Mouse (Mus musculus) neural tube, embryonic 13.5 days (tissue): ENCODE measurements around the gene Sppl3. TPM values are rescaled to one million over a fixed set of nuclear protein-coding genes. Genes with fewer than 3 reads are reported as not detected.

Source experiments
- ATAC-seq: fragments of 200-750 bp; cut with Nextera tagmentation; 2 replicates; pipeline ENCODE4 v1.8.0; 2017; ENCODE audit warnings: low read depth, mild to moderate bottlenecking, moderate TSS enrichment, moderate library complexity
- H3K27ac ChIP-seq: fragments of 300-500 bp; sonication (generic); replicated peaks from 2 replicates; pipeline ENCODE4 v1.5.1; 2015; ENCODE audit warnings: moderate library complexity, mild to moderate bottlenecking, inconsistent platforms
- H3K27me3 ChIP-seq: fragments of 300-500 bp; sonication (generic); 2 replicates; pipeline ENCODE4 v1.6.1; 2015; ENCODE audit warnings: mild to moderate bottlenecking, inconsistent platforms
- H3K36me3 ChIP-seq: fragments of 300-500 bp; sonication (generic); 2 replicates; pipeline ENCODE4 v1.6.1; 2015; ENCODE audit warnings: mild to moderate bottlenecking, inconsistent platforms
- H3K4me1 ChIP-seq: fragments of 300-500 bp; sonication (generic); replicated peaks from 2 replicates; pipeline ENCODE4 v1.6.1; 2015; ENCODE audit warnings: inconsistent platforms
- H3K4me2 ChIP-seq: fragments of 300-500 bp; sonication (generic); 2 replicates; pipeline ENCODE4 v1.6.1; 2015; ENCODE audit warnings: inconsistent platforms, mild to moderate bottlenecking, moderate library complexity
- H3K4me3 ChIP-seq: fragments of 300-500 bp; sonication (generic); 2 replicates; pipeline ENCODE4 v1.5.1; 2015; ENCODE audit warnings: mild to moderate bottlenecking, inconsistent platforms
- H3K9ac ChIP-seq: fragments of 300-500 bp; sonication (generic); 2 replicates; pipeline ENCODE4 v1.6.1; 2015; ENCODE audit warnings: moderate library complexity, mild to moderate bottlenecking, inconsistent platforms
- H3K9me3 ChIP-seq: fragments of 300-500 bp; sonication (generic); 2 replicates; pipeline ENCODE4 v1.6.1; 2016; ENCODE audit warnings: inconsistent platforms
- WGBS: fragments of 180-500 bp; shearing (Covaris S2); methylation state at CpG from one replicate; pipeline ENCODE4 v1.1.7; 2015; 5-methylcytosine and 5-hydroxymethylcytosine counted together
- polyA plus RNA-seq: library from polyadenylated mRNA; unstranded; fragments of >200 nt; fragmentation: Nextera tagmentation; extraction: Ambion mirVana; gene quantifications from 2 replicates; pipeline ENCODE4 v1.2.1, GENCODE M21; 2015

Sppl3 gene
- polyA plus RNA-seq, 1 experiment from 2014 or later, result 21.3 TPM

DNA sequence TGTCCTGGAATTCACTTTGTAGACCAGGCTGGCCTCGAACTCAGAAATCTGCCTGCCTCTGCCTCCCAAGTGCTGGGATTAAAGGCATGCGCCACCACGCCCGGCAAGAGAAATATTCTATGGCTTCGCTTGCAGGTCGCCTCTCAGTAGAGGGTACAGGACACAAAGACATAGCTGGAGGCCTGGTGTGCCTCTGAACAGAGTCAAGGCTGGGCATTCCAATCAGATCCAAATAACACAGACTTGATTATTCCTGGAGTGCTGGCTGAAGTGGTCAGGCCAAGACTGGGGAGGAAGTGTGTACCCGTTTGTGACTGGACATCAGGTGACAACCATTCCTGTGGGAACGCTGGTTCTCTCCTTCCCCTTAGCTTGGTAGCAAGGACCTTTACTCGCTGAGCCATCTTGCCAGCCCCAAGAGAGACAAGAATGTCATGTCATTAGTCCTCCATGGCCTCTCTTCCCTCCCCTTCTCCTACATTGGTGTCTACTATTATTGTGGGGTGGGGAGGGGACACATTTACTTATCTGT, 131.3 kb downstream of the Sppl3 start:
- ATAC-seq, result no peak
- WGBS, result 86% methylated on average over 9 of the region's 9 CpGs
- Histone ChIP-seq H3K4me2 (no peak overlapping the region), H3K27me3 (no peaks in the 10 kb centered on the region), H3K9ac (no peak overlapping the region), H3K4me3 (no peak overlapping the region), H3K9me3 (no peaks in the 10 kb centered on the region), H3K36me3 (peaks cover 41% of the 10 kb centered on the region), H3K4me1 (no peaks in the 10 kb centered on the region), H3K27ac (no peak overlapping the region)

GRCm38 (mm10) chr5:115143552-115143951, 132.6 kb downstream of the Sppl3 start:
- Histone ChIP-seq H3K36me3 (peaks cover 54% of the 10 kb centered on the region), H3K4me3 (no peak overlapping the region), H3K9me3 (no peaks in the 10 kb centered on the region), H3K27ac (no peak overlapping the region), H3K4me1 (no peaks in the 10 kb centered on the region), H3K27me3 (no peaks in the 10 kb centered on the region), H3K4me2 (no peak overlapping the region), H3K9ac (no peak overlapping the region; the same call in 1 of the 2 replicates)
- WGBS, result 85% methylated on average over 10 of the region's 10 CpGs
- ATAC-seq, result no peak

DNA sequence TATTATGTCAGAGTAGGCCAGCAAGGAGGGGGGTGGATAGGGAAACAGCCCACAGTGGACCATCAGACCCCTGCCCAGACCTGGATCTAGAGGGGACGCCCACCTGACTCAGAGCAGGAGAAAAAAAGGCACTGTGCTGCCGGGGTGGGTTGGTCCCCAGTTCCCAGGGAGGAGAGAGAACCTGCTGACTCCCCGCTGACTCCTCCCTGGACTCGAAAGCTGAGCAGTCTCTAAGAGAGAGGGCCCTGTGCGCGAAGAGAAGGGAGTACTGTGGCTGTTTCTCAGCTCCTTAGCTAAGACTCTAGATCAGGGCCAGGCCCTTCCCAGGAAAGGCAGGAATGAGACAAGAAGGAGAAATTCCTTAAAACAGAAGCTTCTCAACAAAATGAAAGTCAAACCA, 133.5 kb downstream of the Sppl3 start:
- WGBS, result 79% methylated on average over 6 of the region's 6 CpGs
- Histone ChIP-seq H3K4me3 (no peak overlapping the region), H3K4me2 (no peak overlapping the region), H3K27me3 (no peaks in the 10 kb centered on the region), H3K9ac (no peak overlapping the region), H3K4me1 (no peaks in the 10 kb centered on the region), H3K9me3 (no peaks in the 10 kb centered on the region; the same call in 1 of the 2 replicates), H3K27ac (no peak overlapping the region), H3K36me3 (peaks cover 62% of the 10 kb centered on the region)
- no peak for ATAC-seq

- no peak for ATAC-seq
- H3K9ac ChIP-seq, result no peak overlapping the region
- H3K27ac ChIP-seq, result no peak overlapping the region
These were observed 134.5 kb downstream of the Sppl3 start for GRCm38 (mm10) chr5:115145253-115145968.

GRCm38 (mm10) chr5:115145976-115146746, 135.2 kb downstream of the Sppl3 start:
- H3K36me3 ChIP-seq, result peaks cover 79% of the 10 kb centered on the region

More at GRCm38 (mm10) chr5:115145253-115145968, 134.5 kb downstream of the Sppl3 start:
- Histone ChIP-seq H3K27me3 (no peaks in the 10 kb centered on the region), H3K4me3 (no peak overlapping the region), H3K36me3 (peaks cover 72% of the 10 kb centered on the region), H3K4me2 (no peak overlapping the region), H3K9me3 (no peaks in the 10 kb centered on the region; the same call in 1 of the 2 replicates), H3K4me1 (no peaks in the 10 kb centered on the region)
- 78% methylated on average over 11 of the region's 11 CpGs for WGBS

DNA sequence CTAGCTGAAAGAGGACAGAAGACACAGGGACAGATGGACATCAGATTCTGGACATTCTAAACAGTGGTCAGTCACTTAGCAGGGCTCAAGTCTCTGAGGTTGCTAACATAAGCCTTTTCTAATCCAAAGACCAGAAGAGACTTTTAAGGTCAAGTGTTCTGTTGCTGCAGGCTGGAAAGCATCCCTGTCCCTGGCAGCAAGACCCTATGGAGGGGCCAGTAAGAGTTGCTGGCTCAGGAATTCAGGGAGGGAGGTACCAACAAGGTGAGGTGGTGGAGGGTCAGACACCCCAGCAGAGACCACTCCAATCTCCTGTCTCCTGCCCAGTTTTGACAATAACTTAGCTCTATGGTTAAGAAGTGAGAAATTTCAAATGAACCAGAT, 135.8 kb downstream of the Sppl3 start:
- peaks cover 79% of the 10 kb centered on the region for H3K36me3 ChIP-seq
- no peak overlapping the region for H3K4me2 ChIP-seq
- no peak overlapping the region for H3K27ac ChIP-seq
- no peak for ATAC-seq
- no peak overlapping the region for H3K9ac ChIP-seq
- H3K9me3 ChIP-seq, result no peaks in the 10 kb centered on the region; the same call in 1 of the 2 replicates
- H3K27me3 ChIP-seq, result no peaks in the 10 kb centered on the region
- peaks cover 3% of the 10 kb centered on the region; the same call in 1 of the 2 replicates for H3K4me1 ChIP-seq
- H3K4me3 ChIP-seq, result no peak overlapping the region

More at GRCm38 (mm10) chr5:115145976-115146746, 135.2 kb downstream of the Sppl3 start:
- 87% methylated on average over 6 of the region's 6 CpGs for WGBS
- H3K4me2 ChIP-seq, result no peak overlapping the region
- H3K9me3 ChIP-seq, result no peaks in the 10 kb centered on the region; the same call in 1 of the 2 replicates
- H3K4me3 ChIP-seq, result no peak overlapping the region
- no peak for ATAC-seq
- no peak overlapping the region for H3K27ac ChIP-seq
- no peaks in the 10 kb centered on the region for H3K4me1 ChIP-seq
- no peaks in the 10 kb centered on the region for H3K27me3 ChIP-seq
- H3K9ac ChIP-seq, result no peak overlapping the region

GRCm38 (mm10) chr5:115147388-115147787, 136.5 kb downstream of the Sppl3 start:
- WGBS, result 87% methylated on average over 3 of the region's 3 CpGs
- H3K4me3 ChIP-seq, result no peak overlapping the region
- H3K27me3 ChIP-seq, result no peaks in the 10 kb centered on the region
- H3K27ac ChIP-seq, result no peak overlapping the region
- no peaks in the 10 kb centered on the region; the same call in 1 of the 2 replicates for H3K9me3 ChIP-seq
- ATAC-seq, result no peak
- H3K36me3 ChIP-seq, result peaks cover 79% of the 10 kb centered on the region
- peaks cover 8% of the 10 kb centered on the region for H3K4me1 ChIP-seq
- H3K9ac ChIP-seq, result no peak overlapping the region
- no peak overlapping the region for H3K4me2 ChIP-seq

GRCm38 (mm10) chr5:115148378-115148777, 137.4 kb downstream of the Sppl3 start:
- WGBS, result 91% methylated on average over 8 of the region's 8 CpGs
- Histone ChIP-seq H3K4me3 (no peak overlapping the region), H3K9me3 (no peaks in the 10 kb centered on the region; the same call in 1 of the 2 replicates), H3K4me1 (peaks cover 18% of the 10 kb centered on the region), H3K27me3 (no peaks in the 10 kb centered on the region), H3K27ac (no peak overlapping the region), H3K4me2 (no peak overlapping the region), H3K9ac (no peak overlapping the region), H3K36me3 (peaks cover 75% of the 10 kb centered on the region)
- ATAC-seq, result no peak

Other genes starting within 250 kb of the Sppl3 start
- gene Ankrd13a, start 236.5 kb upstream of the Sppl3 start, polyA plus RNA-seq, result 50.3 and 52.0 TPM in 2 replicates
- gene Git2, start 235.6 kb upstream of the Sppl3 start, polyA plus RNA-seq, result 47.5 and 52.1 TPM in 2 replicates
- 243 and 266 TPM in 2 replicates for gene 1500011B03Rik, start 187.7 kb upstream of the Sppl3 start, polyA plus RNA-seq
- gene 4930519G04Rik, start 157.5 kb upstream of the Sppl3 start, polyA plus RNA-seq, result not detected in 2 replicates
- gene Gm9936, start 152.5 kb upstream of the Sppl3 start, polyA plus RNA-seq, result 1.3 and 1.4 TPM in 2 replicates
- gene Oasl2, start 114.2 kb upstream of the Sppl3 start, polyA plus RNA-seq, result 3.3 and 5.1 TPM in 2 replicates
- 0.50 and 0.66 TPM in 2 replicates for gene Oasl1, start 87.9 kb upstream of the Sppl3 start, polyA plus RNA-seq
- gene 2210016L21Rik, start 69.0 kb upstream of the Sppl3 start, polyA plus RNA-seq, result 94.9 and 111 TPM in 2 replicates
- gene Hnf1a, start 40.0 kb upstream of the Sppl3 start, polyA plus RNA-seq, result 0.10 TPM in 1 of 2 replicates, not detected in the other
- gene Gm10401, start 87.2 kb downstream of the Sppl3 start, polyA plus RNA-seq, result 32.8 and 33.7 TPM in 2 replicates
- 29.1 and 30.6 TPM in 2 replicates for gene Acads, start 108.2 kb downstream of the Sppl3 start, polyA plus RNA-seq
- gene Unc119b, start 123.8 kb downstream of the Sppl3 start, polyA plus RNA-seq, result 37.2 and 39.3 TPM in 2 replicates
- 32.1 and 33.5 TPM in 2 replicates for gene Mlec, start 147.0 kb downstream of the Sppl3 start, polyA plus RNA-seq
- gene Cabp1, start 183.2 kb downstream of the Sppl3 start, polyA plus RNA-seq, result 24.3 and 27.7 TPM in 2 replicates
- 123 and 138 TPM in 2 replicates for gene Pop5, start 224.7 kb downstream of the Sppl3 start, polyA plus RNA-seq